Mouse (Mus musculus) spleen, postnatal 10 days (tissue): ENCODE data around the gene Myct1.

Experiments used
- DNase-seq, 2 experiments: peaks; one replicate each; pipeline ENCODE4 v3.0.0; 2021 to 2022; ENCODE audit warnings: low spot score in 2 of 2

Myct1 gene

DNA sequence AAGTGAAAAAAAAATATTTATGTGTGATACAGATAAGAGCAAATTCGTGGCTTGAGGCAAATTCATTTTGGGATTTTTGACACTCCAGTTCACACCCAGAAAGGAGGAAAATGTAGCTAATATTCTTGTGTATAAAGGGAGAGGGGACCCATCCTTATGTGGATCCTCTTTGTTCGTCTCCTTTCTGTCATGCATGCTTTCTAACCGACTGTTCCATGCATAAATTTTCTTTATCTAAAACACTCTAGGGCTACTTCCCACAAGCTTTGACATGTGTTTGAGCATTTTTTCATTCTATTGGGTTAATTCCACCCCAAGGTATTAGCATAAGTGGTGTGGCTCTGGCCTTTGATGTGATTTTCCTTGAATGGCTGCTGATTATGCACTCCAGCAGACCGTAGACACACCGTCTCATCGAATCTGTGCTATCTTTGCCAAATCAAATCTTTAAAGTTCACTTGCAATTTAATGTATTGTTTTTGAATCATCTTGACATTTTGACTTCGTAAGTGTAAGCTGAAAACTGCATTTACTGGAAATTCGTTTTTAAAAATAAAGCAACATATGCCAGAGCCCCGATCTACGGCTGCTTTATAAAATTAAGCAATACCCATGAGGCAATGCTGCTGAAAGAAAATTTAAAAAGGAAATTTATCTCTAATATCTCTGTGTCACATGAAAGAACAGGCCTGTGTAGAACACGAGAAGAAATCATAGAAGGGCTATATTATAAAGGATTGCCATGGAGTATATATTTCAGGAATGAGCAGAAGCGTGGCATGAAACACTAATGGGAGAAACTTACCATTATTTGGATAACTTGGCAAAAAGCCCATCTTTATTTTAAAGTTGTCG, 21.8 kb downstream of the Myct1 start:
- DNase-seq = no peak

DNA sequence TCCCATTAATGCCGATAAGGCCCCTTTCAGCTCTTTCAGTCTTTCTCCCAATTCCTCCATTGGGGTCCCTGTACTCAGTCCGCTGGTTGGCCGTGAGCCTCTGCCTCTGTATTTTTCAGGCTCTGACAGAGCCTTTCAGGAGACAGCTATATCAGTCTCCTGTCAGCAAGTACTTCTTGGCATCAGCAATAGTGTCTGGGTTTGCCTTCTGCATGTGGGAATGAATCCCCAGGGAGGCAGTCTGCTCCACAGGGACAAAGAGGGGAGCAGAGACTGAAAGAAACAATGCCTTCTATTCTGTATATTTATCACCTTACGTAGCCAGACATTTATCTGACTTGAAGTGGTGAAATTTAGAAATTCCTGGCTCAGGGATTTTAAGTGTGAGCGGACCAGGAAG, 32.7 kb downstream of the Myct1 start:
- DNase-seq = no peak

DNA sequence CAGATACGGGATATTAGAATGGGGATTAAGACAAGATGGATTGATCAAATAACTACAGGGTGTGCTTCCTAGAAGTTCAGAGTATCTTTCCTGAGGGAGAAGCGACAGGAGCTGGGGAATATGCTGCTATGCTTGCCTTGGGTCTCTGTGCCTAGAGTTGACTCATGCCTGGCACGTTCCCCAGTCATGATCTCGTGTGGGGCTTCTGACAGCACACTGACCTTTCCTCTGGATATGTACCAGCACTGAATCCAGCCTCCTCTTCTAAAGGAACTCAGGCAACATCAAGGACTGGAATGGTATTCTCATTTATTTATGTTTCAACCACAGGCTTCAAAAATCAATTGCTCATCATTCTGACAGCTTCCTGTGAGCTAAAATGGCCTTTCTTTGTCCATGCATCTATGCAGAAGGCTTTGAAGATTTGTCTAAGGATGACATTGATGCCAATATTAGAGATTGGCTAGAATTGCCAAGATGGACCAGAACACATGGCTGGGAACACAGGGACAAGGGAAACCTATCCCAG, 40.2 kb downstream of the Myct1 start:
- no peak for DNase-seq

DNA sequence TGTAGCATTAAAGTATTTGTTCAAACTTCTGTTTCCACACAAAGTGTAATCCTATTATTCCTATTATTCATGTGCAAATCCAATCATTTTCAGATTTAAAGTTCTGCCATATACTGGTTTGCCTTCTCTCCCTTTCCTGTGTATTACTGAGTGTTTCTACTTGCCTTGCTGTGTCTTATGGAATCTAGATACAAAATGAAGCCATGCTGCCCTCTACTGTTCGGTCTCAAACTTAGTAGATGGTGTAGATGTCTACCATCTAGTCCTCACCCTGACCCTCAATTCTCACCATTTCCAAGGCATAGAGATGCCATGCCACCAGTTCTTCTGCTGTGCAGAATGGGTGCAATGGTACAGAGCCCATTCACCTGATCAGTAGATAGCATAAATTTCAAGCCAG, 40.8 kb downstream of the Myct1 start:
- peak in 1 of 2 experiments; percentile 13 for DNase-seq

DNA sequence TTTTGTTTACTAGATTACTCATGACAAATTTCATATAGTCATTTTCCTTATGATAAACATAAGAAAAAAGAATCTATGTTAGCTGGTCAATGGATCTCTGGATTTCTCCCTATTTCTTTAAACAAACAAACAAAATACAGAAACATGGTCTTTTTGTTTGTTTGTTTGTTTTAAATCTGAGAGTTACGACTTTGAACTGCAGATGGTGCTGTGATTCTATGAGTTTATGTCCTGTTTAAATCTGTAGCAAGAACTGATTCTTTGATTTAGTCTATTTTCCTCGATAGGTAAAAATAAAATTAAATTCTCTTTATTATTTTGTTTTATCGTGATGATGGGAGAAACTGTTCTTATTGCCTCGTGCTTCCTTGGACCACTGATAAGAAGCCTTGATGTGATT, 43.7 kb downstream of the Myct1 start:
- DNase-seq = no peak

DNA sequence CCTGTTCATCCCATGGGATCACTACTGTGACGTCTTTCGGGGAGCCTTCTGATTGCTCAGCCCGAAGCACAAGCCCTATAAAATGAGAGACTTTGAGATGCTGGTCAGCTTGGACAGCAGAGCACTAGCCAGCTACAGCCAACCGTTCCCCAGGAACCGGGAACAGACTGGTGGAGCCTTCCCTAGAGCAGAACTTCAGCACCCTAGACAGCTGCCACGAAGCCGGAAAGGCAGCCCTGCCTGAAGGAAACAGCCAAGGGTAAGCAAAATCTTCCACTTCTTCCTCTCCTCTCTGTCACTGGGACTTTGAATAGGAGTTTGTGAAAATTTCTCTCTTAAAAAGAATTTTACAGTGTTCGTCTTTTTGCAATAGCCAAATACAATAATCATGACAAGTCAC, 45.5 kb downstream of the Myct1 start, which contains the start of gene Vip:
Gene Vip (plus strand): TSS at position 107 of the 400 bp plus-strand sequence.
- DNase-seq = peak in 1 of 2 experiments; percentile 24
